Mouse (Mus musculus): ENCODE data around the gene Ccdc136.
"Not testable (repeated sequence)": the region's sequence is repeated elsewhere in the genome, so short reads cannot be mapped to it uniquely, and the experiment has no call there.

Gene Ccdc136

GRCm38 (mm10) chr6:29395910-29396713 is at the start of gene Ccdc136:
Ccdc136 (plus strand) TSS chr6:29396309.
- DNase-seq (ENCODE audit: low spot score): peak; percentile 65

- not testable (repeated sequence) for DNase-seq (ENCODE audit: low spot score)
Observed at GRCm38 (mm10) chr6:29346512-29346911, 49.6 kb upstream of the Ccdc136 start.

GRCm38 (mm10) chr6:29347189-29347588 is 48.9 kb upstream of the Ccdc136 start:
- DNase-seq (ENCODE audit: low spot score): no peak

DNA sequence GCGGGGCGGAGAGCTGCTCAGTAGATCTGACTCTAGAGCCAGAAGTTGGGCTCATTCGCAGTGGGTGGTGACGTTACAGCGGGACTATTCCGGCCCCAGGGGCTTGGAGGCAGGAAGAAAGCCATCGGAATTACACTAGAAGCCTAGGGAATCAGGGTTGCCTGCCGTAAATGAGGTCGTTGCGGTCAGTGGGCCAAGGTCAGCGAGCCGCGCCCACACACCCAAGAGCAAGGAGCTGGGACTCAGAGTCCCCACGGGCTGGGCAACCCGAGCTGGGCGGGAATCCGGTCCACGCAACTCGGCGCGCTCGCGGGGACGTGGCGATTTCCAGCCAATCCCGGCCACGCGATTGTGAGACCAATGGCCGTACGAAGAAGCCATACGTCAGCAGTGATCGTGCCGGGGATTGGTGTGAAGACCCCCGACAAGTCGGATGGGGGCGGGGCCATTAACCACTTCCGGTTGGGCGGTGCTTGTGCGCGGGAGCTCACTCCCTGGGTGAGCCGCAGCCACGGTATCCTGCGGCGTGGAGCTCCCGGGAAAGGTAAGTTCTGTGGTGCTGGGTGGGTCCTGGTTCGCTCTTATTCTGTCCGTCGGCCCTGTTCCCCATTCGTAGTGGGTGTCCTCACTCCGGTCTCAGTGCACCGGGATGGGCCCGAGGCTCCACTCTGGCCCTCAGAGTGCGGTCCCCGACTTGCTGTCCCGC is 48.3 kb upstream of the Ccdc136 start, which contains the start of gene Calu:
Calu (plus strand) TSS at position 405 of the 706 bp plus-strand sequence.
- DNase-seq (ENCODE audit: low spot score): peak; percentile 99

DNA sequence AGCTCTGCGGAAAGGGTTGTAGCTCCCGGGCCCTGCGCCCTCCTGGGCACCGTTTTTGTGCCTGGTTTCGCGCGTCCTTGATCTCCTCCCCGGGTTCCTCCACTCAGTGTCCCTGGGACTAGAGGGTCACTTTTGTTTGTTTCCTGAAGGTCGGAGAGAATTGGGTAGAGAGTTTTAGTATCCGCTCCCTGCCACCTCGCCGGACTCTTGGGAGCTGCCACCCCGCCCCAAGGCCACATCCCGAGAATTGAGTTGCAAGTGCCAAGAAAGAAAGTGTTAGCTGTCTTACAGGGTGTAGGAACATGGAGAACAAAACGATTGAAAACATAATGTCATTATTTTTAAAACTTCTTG is 47.8 kb upstream of the Ccdc136 start:
- DNase-seq (ENCODE audit: low spot score): peak; percentile 20

DNA sequence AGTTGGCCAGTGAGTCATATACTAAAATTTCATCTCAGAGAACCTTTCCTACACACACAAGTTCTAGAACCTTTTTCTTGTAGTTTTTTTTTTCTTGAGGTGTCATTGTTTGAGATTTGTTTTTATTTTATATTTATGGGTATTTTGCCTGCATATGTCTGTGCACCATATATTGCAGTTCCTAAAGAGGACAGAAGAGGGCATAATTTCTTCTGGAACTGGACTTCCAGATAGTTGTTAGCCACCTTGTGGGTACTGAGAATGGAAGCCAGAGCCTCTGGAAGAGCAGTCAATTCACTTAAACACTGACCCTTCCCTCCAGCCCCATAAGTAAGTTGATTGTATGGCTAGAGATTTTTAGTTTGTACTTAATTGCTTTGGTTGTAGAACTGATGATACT is 44.5 kb upstream of the Ccdc136 start:
- DNase-seq (ENCODE audit: low spot score): no peak

DNA sequence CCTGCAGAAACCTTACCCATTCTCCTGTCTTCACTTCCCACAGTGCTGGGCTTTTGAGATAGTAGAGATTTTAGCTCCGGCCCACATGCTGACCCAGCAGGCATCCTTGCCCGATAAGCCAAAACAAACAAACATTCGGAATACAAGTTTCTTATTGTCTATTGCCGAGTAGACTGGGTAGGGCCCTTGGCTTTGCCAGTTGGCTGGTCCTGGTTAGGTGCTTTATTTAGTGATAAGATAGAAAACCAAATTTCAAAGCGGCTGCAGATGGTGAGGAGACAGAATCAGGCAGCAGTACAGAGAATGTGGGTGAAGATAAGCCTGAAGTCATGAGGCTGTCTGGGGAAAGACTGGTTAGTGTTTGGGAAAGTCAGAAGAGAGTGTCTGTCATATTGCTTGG is 43.3 kb upstream of the Ccdc136 start:
- DNase-seq (ENCODE audit: low spot score): no peak

- DNase-seq (ENCODE audit: low spot score): no peak
Observed at GRCm38 (mm10) chr6:29359386-29359785, 36.7 kb upstream of the Ccdc136 start.

- DNase-seq (ENCODE audit: low spot score): no peak
Observed at GRCm38 (mm10) chr6:29360211-29360610, 35.9 kb upstream of the Ccdc136 start.

- no peak for DNase-seq (ENCODE audit: low spot score)
Observed at GRCm38 (mm10) chr6:29362246-29363128, 33.6 kb upstream of the Ccdc136 start.

DNA sequence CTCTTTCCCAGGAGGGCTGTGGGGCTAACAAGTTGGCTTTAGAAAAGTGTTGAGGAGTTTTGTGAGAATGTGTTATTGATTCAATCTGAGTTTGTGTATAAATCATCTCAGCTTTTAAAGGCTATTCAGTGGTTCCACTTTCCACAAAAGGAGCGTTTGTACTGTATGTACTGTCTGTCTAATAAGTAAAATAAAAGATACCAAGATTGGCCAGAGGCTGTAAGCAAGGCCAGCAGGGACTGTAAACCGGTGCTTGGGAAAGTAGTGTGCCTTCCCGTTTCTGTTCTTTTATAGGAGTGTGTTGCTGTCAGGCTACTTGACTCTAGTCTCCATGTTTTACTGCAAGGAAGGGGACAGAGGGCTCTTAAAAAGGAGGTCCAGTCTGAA is 33.0 kb upstream of the Ccdc136 start:
- DNase-seq (ENCODE audit: low spot score): no peak

GRCm38 (mm10) chr6:29365277-29365676 is 30.8 kb upstream of the Ccdc136 start:
- no peak for DNase-seq (ENCODE audit: low spot score)

- DNase-seq (ENCODE audit: low spot score): no peak
Observed at GRCm38 (mm10) chr6:29377386-29377785, 18.7 kb upstream of the Ccdc136 start.

DNA sequence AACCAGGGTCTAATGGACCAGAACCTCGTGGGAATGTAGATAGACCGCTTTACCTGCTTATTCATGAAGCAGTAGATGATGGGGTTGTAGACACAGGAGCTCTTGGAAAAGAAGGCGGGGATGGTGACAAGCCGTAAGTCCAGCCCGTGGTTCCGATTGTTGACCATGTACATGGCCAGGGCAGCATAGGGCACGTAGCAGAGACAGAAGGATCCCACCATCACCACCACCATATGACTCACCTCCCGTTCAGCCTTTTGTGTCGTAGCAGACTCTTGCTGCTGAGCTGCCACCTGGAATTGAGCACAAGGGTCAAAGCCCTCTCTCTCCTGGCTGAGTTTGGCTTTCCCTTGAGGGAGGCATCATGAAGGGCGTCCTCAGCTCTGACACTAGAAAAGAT is 17.4 kb upstream of the Ccdc136 start:
- no peak for DNase-seq (ENCODE audit: low spot score)

- no peak for DNase-seq (ENCODE audit: low spot score)
Observed at GRCm38 (mm10) chr6:29379954-29380353, 16.2 kb upstream of the Ccdc136 start.

- no peak for DNase-seq (ENCODE audit: low spot score)
Observed at GRCm38 (mm10) chr6:29382442-29382841, 13.7 kb upstream of the Ccdc136 start.

GRCm38 (mm10) chr6:29388052-29388518 is 8.0 kb upstream of the Ccdc136 start, which contains the start of gene Opn1sw:
Opn1sw (minus strand) TSS chr6:29388468.
- no peak for DNase-seq (ENCODE audit: low spot score)

DNA sequence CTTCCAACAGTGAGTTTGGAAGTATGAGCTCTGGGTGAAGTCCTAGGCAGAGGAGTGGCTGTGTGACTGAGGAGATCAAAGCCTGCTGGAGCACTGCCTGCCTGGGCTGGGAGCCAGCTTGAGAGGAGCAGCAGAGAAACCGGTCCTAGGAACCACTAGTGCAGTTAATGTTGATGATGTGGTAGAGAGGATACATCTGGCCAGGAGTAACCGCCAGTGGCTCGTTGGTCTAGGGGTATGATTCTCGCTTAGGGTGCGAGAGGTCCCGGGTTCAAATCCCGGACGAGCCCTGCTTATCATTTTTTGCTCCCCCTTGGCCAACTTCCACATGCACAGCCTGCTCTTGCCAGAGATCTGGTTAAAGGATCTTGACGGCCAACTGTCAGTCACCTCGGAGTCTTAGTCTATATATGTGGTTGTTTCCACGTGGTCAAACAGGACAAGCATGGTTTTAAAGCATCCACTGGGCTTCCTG is 7.5 kb upstream of the Ccdc136 start:
- peak; percentile 82 for DNase-seq (ENCODE audit: low spot score)

GRCm38 (mm10) chr6:29389425-29389824 is 6.7 kb upstream of the Ccdc136 start:
- no peak for DNase-seq (ENCODE audit: low spot score)

DNA sequence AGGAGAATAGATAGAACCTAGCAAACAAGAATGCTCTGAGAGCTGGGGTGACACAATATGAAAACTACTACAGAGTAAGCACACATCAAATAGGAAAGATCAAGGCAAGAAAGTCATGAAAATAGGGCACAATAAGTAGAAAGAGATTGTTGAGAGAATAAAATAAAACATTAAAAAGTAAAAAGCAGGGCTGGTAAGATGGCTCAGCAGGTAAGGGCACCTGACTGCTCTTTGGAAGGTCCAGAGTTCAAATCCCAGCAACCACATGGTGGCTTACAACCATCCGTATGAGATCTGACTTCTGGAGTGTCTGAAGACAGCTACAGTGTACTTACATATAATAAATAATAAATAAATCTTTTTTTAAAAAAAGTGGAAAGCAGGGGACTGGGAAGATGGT is 5.6 kb upstream of the Ccdc136 start:
- DNase-seq (ENCODE audit: low spot score): not testable (repeated sequence)

GRCm38 (mm10) chr6:29391241-29391640 is 4.9 kb upstream of the Ccdc136 start:
- DNase-seq (ENCODE audit: low spot score): not testable (repeated sequence)

DNA sequence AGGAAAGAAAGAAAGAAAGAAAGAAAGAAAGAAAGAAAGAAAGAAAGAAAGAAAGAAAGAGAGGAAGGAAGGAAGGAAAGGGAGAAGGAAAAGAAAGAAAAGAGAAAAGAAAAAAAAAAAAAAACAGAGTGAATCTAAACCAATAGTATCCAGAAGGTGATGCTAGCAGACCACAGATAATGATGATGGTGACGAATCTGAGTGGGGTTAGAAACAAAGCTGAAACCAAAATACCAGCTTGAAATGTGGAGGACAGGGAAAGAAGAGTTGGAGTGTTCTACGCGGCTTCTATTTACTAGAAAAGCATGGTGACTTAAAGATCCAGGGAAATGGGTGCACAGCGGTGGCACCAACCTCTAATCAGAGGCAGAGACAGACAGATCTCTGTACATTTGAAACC is 4.3 kb upstream of the Ccdc136 start:
- no peak for DNase-seq (ENCODE audit: low spot score)

Data from ovary, adult 18-20 months (tissue).